ENCODE assay signal across 21 mouse cellular contexts in genomic region chr10:128268371-128268770, GRCm38 (mm10). TPM values are rescaled to one million over a fixed set of nuclear protein-coding genes. Genes with fewer than 3 reads are reported as not detected.
A peak's percentile ranks its signal among the peaks of the same experiment; 100 is the strongest.
DNase-seq lines count a peak whose midpoint lies in the region; ATAC-seq and TF ChIP-seq lines count a peak whose summit lies in the region.
"Had no signal": no experiment of that assay in that cellular context is flagged by ENCODE, and none has a peak within 500 bp of the region (broad histone marks: within the 10 kb centered on the region; RNA-seq: fewer than 3 reads in every experiment).

Gene Apof (plus strand): TSS chr10:128268671.

- no peaks in the 10 kb centered on the region for H3K36me3 ChIP-seq in forebrain, embryonic 10.5 days (replicated peaks)
- H3K36me3 ChIP-seq in forebrain, embryonic 14.5 days (ENCODE audit: control insufficient read depth, insufficient read depth, low read length) = no peaks in the 10 kb centered on the region
- 0 out of 2 replicates have a peak, but pooled peaks cover under 1% of the 10 kb centered on the region for H3K36me3 ChIP-seq in E14TG2a.4 (ENCODE audit: insufficient read depth, low read length)
- H3K36me3 ChIP-seq in liver, embryonic 13.5 days = no peaks in the 10 kb centered on the region
- H3K36me3 ChIP-seq: heart, embryonic 13.5 days had no signal

- no peak within 1 kb of the TSS for H3K9ac ChIP-seq in forebrain, embryonic 14.5 days (ENCODE audit: low read length)
- H3K9ac ChIP-seq in liver, embryonic 13.5 days = peak within 1 kb of the TSS; percentile 40

- no peak for DNase-seq in forebrain, embryonic 10.5 days (ENCODE audit: extremely low spot score, low spot score)
- DNase-seq in forebrain, embryonic 14.5 days (ENCODE audit: low spot score) = no peak
- DNase-seq in adrenal gland, postnatal 4 days (ENCODE audit: low spot score in 2 of 2) = no peak
- DNase-seq in liver, embryonic 13.5 days = no peak
- DNase-seq in gastrocnemius, adult 18-20 months (ENCODE audit: low spot score) = no peak
- no peak for DNase-seq in layer of hippocampus, adult 11-12 months (ENCODE audit: low spot score)
- no peak for DNase-seq in heart, adult 9 months (ENCODE audit: low spot score in 2 of 2)
- DNase-seq: gastrocnemius, postnatal 36 days; heart, postnatal 4 days; kidney, postnatal 10 days; lung, adult 18-20 months; right cerebral cortex, postnatal 14 days; thymus, adult 18-20 months had no signal

- no peak within 1 kb of the TSS for H3K4me2 ChIP-seq in forebrain, embryonic 14.5 days (ENCODE audit: low read length)
- H3K4me2 ChIP-seq in liver, embryonic 13.5 days = peak within 1 kb of the TSS; percentile 85

- peaks cover 14% of the 10 kb centered on the region for H3K27me3 ChIP-seq in forebrain, embryonic 10.5 days (ENCODE audit: poor library complexity, severe bottlenecking)
- H3K27me3 ChIP-seq in forebrain, embryonic 14.5 days (replicated peaks; ENCODE audit: control insufficient read depth, insufficient read depth, low read length) = no peaks in the 10 kb centered on the region
- no peaks in the 10 kb centered on the region for H3K27me3 ChIP-seq in E14TG2a.4 (ENCODE audit: insufficient read depth, low read length)
- H3K27me3 ChIP-seq in liver, embryonic 13.5 days = no peaks in the 10 kb centered on the region
- H3K27me3 ChIP-seq: heart, embryonic 13.5 days had no signal

- H3K4me1 ChIP-seq in forebrain, embryonic 10.5 days = peaks cover 11% of the 10 kb centered on the region
- H3K4me1 ChIP-seq in forebrain, embryonic 14.5 days (ENCODE audit: control insufficient read depth, insufficient read depth, low read length) = 0 out of 2 replicates have a peak, but pooled peaks cover 2% of the 10 kb centered on the region
- peaks cover 50% of the 10 kb centered on the region for H3K4me1 ChIP-seq in E14TG2a.4 (replicated peaks; ENCODE audit: low read depth, low read length)
- H3K4me1 ChIP-seq in liver, embryonic 13.5 days (replicated peaks) = peaks cover 35% of the 10 kb centered on the region

- WGBS in forebrain, embryonic 10.5 days = 76% methylated on average over 6 of the region's 6 CpGs
- WGBS in forebrain, embryonic 14.5 days = 83% methylated on average over 6 of the region's 6 CpGs
- 77% methylated on average over 6 of the region's 6 CpGs for WGBS in liver, embryonic 13.5 days (ENCODE audit: insufficient replicate concordance)

- H3K9me3 ChIP-seq in forebrain, embryonic 10.5 days = no peaks in the 10 kb centered on the region; the same call in 1 of the 2 replicates
- no peaks in the 10 kb centered on the region for H3K9me3 ChIP-seq in forebrain, embryonic 14.5 days (replicated peaks; ENCODE audit: control insufficient read depth, low read length)
- H3K9me3 ChIP-seq in E14TG2a.4 (ENCODE audit: low read length) = no peaks in the 10 kb centered on the region
- H3K9me3 ChIP-seq in liver, embryonic 13.5 days (replicated peaks) = no peaks in the 10 kb centered on the region
- H3K9me3 ChIP-seq: heart, embryonic 13.5 days had no signal

- no peak for ATAC-seq in forebrain, embryonic 14.5 days
- ATAC-seq in liver, embryonic 13.5 days (ENCODE audit: low read depth) = no peak; the same call in 1 of the 2 replicates
- ATAC-seq: midbrain, embryonic 16.5 days had no signal

- no peak for TF ChIP-seq CTCF in E14TG2a.4 (conservative IDR thresholded peaks at IDR 0.05; ENCODE audit: low read length)

- H3K4me3 ChIP-seq in forebrain, embryonic 10.5 days = peak within 1 kb of the TSS; percentile 82; the same call in 1 of the 2 replicates
- H3K4me3 ChIP-seq in forebrain, embryonic 14.5 days (ENCODE audit: low read depth, low read length) = no peak within 1 kb of the TSS
- H3K4me3 ChIP-seq in E14TG2a.4 (replicated peaks; ENCODE audit: low read length) = peak within 1 kb of the TSS; percentile 95
- H3K4me3 ChIP-seq in liver, embryonic 13.5 days (replicated peaks) = peak within 1 kb of the TSS; percentile 86

- no peak within 1 kb of the TSS for H3K27ac ChIP-seq in forebrain, embryonic 10.5 days
- H3K27ac ChIP-seq in forebrain, embryonic 14.5 days (ENCODE audit: low read depth, low read length) = no peak within 1 kb of the TSS
- peak within 1 kb of the TSS; percentile 71 for H3K27ac ChIP-seq in liver, embryonic 13.5 days

RNA-seq across cellular contexts. Expression of gene Apof, which starts in this region (rescaled TPM):
- polyA plus RNA-seq in forebrain, embryonic 10.5 days (2016; fragmentation: Nextera tagmentation; extraction: Ambion mirVana) = not detected in 2 replicates
- polyA plus RNA-seq in forebrain, embryonic 14.5 days (2014; fragmentation: Nextera tagmentation; extraction: Ambion mirVana) = not detected in 2 replicates
- total RNA-seq in adrenal gland, postnatal 4 days (2021) = 10 to 100 TPM; 13.3 to 76.4 TPM
- polyA plus RNA-seq in liver, embryonic 13.5 days (2015; fragmentation: Nextera tagmentation; extraction: Ambion mirVana) = 46.0 and 46.6 TPM in 2 replicates
- under 1 TPM in 1 of 2 experiments, not detected in 1; 0.28 TPM for total RNA-seq in gastrocnemius, adult 18-20 months (2021)
- total RNA-seq: gastrocnemius, postnatal 36 days; heart, postnatal 4 days; layer of hippocampus, postnatal 10 days; left cerebral cortex, postnatal 14 days; megakaryocyte progenitor cell, adult 5-6 weeks had no signal
- polyA plus RNA-seq: intestine, embryonic 14.5 days; midbrain, embryonic 16.5 days; neural tube, embryonic 11.5 days had no signal

Comparison
In these comparisons a context has a peak if more than half of its experiments do, and no peak if none do; other contexts are left out.
1. RNA of gene Apof (total RNA-seq): 13.3 to 76.4 TPM in adrenal gland, postnatal 4 days; 0.28 TPM in gastrocnemius, adult 18-20 months; every median in the first group is over 10 times any median in the second.
2. RNA of gene Apof (polyA plus RNA-seq): 46.0 to 46.6 TPM in liver, embryonic 13.5 days; not detected in forebrain, embryonic 14.5 days and not detected in forebrain, embryonic 10.5 days; every median in the first group is over 10 times any median in the second.